Mouse (Mus musculus) neural tube, embryonic 14.5 days (tissue): ENCODE results near the gene Dld. TPM values are rescaled to one million over a fixed set of nuclear protein-coding genes. Genes with fewer than 3 reads are reported as not detected.

Experiments used
- ATAC-seq: fragments of 200-750 bp; cut with Nextera tagmentation; 2 replicates; pipeline ENCODE4 v1.8.0; 2017; ENCODE audit warnings: low read depth, mild to moderate bottlenecking, moderate TSS enrichment, moderate library complexity
- H3K27ac ChIP-seq: fragments of 300-500 bp; sonication (generic); 2 replicates; pipeline ENCODE4 v1.5.1; 2014; ENCODE audit warnings: low read depth, mild to moderate bottlenecking, control low read depth, low read length, moderate library complexity, mixed read lengths
- H3K27me3 ChIP-seq: fragments of 300-500 bp; sonication (generic); 2 replicates; pipeline ENCODE4 v1.6.1; 2014; ENCODE audit warnings: low read length; ENCODE audit not compliant: control insufficient read depth, insufficient read depth
- H3K36me3 ChIP-seq: fragments of 300-500 bp; sonication (generic); 2 replicates; pipeline ENCODE4 v1.6.1; 2014; ENCODE audit warnings: low read length, mixed read lengths; ENCODE audit not compliant: control insufficient read depth, insufficient read depth
- H3K4me1 ChIP-seq: fragments of 300-500 bp; sonication (generic); 2 replicates; pipeline ENCODE4 v1.6.1; 2014; ENCODE audit warnings: low read length; ENCODE audit not compliant: control insufficient read depth, insufficient read depth
- H3K4me2 ChIP-seq: fragments of 300-500 bp; sonication (generic); 2 replicates; pipeline ENCODE4 v1.6.1; 2014; ENCODE audit warnings: mild to moderate bottlenecking, low read depth, low read length, control low read depth
- H3K4me3 ChIP-seq: fragments of 300-500 bp; sonication (generic); 2 replicates; pipeline ENCODE4 v1.5.1; 2014; ENCODE audit warnings: low read depth, low read length, control low read depth, mixed read lengths
- H3K9ac ChIP-seq: fragments of 300-500 bp; sonication (generic); replicated peaks from 2 replicates; pipeline ENCODE4 v1.6.1; 2014; ENCODE audit warnings: low read depth, mild to moderate bottlenecking, control low read depth, low read length, mixed read lengths
- H3K9me3 ChIP-seq: fragments of 300-500 bp; sonication (generic); 2 replicates; pipeline ENCODE4 v1.6.1; 2016; ENCODE audit warnings: low read length; ENCODE audit not compliant: control insufficient read depth
- WGBS: fragments of 180-500 bp; shearing (Covaris S2); extraction: QIAGEN DNeasy Blood & Tissue Kit; methylation state at CpG from one replicate; pipeline ENCODE4 v1.1.7; 2014; 5-methylcytosine and 5-hydroxymethylcytosine counted together
- polyA plus RNA-seq: library from polyadenylated mRNA; unstranded; fragments of >200 nt; fragmentation: Nextera tagmentation; extraction: Ambion mirVana; gene quantifications from 2 replicates; pipeline ENCODE4 v1.2.1, GENCODE M21; 2014

Gene Dld
- 132 and 141 TPM in 2 replicates for polyA plus RNA-seq

GRCm38 (mm10) chr12:31350944-31351928 is at the start of gene Dld:
Gene Dld, minus strand, starts transcription at chr12:31351453.
- peak within 1 kb of the TSS; percentile 84 for H3K4me2 ChIP-seq
- 5% methylated on average over 66 of the region's 66 CpGs for WGBS

DNA sequence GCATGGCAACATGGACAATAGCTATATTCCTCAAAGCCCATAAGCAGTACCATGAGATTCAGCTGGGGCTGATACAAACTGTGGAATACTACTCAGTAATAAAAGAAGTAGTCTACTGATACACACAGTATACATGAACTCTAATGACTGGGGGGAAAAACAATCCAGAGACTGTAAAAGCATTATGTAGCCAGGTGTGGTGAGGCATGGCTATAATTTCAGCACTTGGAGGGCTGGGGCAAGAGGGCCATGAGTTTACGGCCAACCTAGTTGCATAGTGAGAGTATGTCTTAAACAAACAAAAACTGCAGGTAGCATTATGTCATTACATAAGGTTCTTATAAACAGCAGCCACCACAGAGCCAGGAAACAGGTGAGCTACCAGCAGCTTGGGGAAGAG is 49.6 kb upstream of the Dld start:
- Histone ChIP-seq H3K27me3 (no peaks in the 10 kb centered on the region), H3K4me1 (no peaks in the 10 kb centered on the region), H3K27ac (no peak overlapping the region), H3K4me2 (no peak overlapping the region), H3K36me3 (no peaks in the 10 kb centered on the region), H3K9me3 (no peaks in the 10 kb centered on the region), H3K4me3 (no peak overlapping the region), H3K9ac (no peak overlapping the region)
- WGBS, result 92% methylated on average over 1 of the region's 1 CpGs
- ATAC-seq, result no peak

More at GRCm38 (mm10) chr12:31350944-31351928, at the start of gene Dld:
- Histone ChIP-seq H3K4me1 (peaks cover 5% of the 10 kb centered on the region), H3K27ac (peak within 1 kb of the TSS; percentile 78), H3K36me3 (0 out of 2 replicates have a peak, but pooled peaks cover 3% of the 10 kb centered on the region), H3K9me3 (no peaks in the 10 kb centered on the region), H3K4me3 (peak within 1 kb of the TSS; percentile 98), H3K27me3 (no peaks in the 10 kb centered on the region), H3K9ac (peak within 1 kb of the TSS; percentile 94)
- peak; percentile 100 for ATAC-seq

DNA sequence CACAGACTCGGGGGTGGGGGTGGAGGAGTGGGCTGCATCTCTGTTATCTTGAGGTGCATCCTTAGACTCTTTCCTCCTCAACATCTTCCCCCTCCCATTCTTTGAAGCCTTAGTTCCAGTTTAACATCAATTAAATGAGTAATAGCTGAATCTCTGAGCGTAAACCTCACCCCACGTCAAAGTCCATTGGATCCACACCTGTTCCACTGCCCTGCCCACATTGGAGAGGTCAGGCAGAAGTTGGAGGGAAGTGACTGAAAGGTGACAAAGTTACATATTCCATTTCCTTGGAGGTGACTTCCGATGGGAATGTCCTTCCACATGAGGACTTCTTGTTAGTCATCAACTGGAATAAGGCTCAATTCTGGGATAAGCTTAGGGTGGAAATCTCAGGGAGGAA is 46.5 kb upstream of the Dld start:
- H3K36me3 ChIP-seq, result no peaks in the 10 kb centered on the region
- WGBS, result 90% methylated on average over 4 of the region's 4 CpGs
- no peaks in the 10 kb centered on the region for H3K27me3 ChIP-seq
- H3K4me2 ChIP-seq, result no peak overlapping the region
- no peaks in the 10 kb centered on the region for H3K9me3 ChIP-seq
- H3K4me3 ChIP-seq, result no peak overlapping the region
- H3K4me1 ChIP-seq, result no peaks in the 10 kb centered on the region
- H3K27ac ChIP-seq, result no peak overlapping the region
- H3K9ac ChIP-seq, result no peak overlapping the region
- ATAC-seq, result no peak

DNA sequence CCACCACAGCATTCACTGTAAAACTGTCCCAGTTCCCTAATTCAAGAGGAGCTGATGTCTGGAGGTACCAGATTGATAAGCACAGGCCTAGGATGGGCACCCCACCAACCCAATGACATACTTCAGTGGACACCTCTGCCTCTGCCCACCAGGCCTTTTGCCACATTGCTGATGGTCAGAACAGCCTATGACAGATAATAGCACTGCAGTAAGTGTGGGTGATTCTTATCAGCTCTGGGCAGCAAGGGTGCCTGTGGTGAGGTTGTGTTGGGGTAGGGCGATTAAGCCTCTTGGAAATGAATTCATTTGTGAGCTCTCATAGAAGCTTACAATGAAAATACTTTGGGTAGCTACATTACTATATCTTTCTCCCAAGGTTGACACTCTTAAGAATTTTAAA is 44.6 kb upstream of the Dld start:
- H3K36me3 ChIP-seq, result no peaks in the 10 kb centered on the region
- H3K4me3 ChIP-seq, result no peak overlapping the region
- no peaks in the 10 kb centered on the region for H3K9me3 ChIP-seq
- H3K9ac ChIP-seq, result no peak overlapping the region
- ATAC-seq, result no peak
- H3K4me1 ChIP-seq, result no peaks in the 10 kb centered on the region
- H3K27me3 ChIP-seq, result no peaks in the 10 kb centered on the region
- H3K4me2 ChIP-seq, result no peak overlapping the region
- 95% methylated on average over 1 of the region's 1 CpGs for WGBS
- no peak overlapping the region for H3K27ac ChIP-seq

- H3K9ac ChIP-seq, result no peak overlapping the region
- no peak for ATAC-seq
- H3K36me3 ChIP-seq, result no peaks in the 10 kb centered on the region
- no peaks in the 10 kb centered on the region for H3K4me1 ChIP-seq
- no peak overlapping the region for H3K4me2 ChIP-seq
- no peak overlapping the region for H3K4me3 ChIP-seq
- WGBS, result 95% methylated on average over 12 of the region's 12 CpGs
- H3K27ac ChIP-seq, result no peak overlapping the region
- no peaks in the 10 kb centered on the region for H3K9me3 ChIP-seq
- H3K27me3 ChIP-seq, result no peaks in the 10 kb centered on the region
These were observed 40.4 kb upstream of the Dld start for GRCm38 (mm10) chr12:31391696-31392095.

- H3K27me3 ChIP-seq, result no peaks in the 10 kb centered on the region
- H3K9me3 ChIP-seq, result no peaks in the 10 kb centered on the region
- no peak within 1 kb of the TSS for H3K4me2 ChIP-seq
- no peaks in the 10 kb centered on the region for H3K36me3 ChIP-seq
- no peak within 1 kb of the TSS for H3K4me3 ChIP-seq
- H3K9ac ChIP-seq, result no peak within 1 kb of the TSS
- no peaks in the 10 kb centered on the region for H3K4me1 ChIP-seq
- WGBS, result 90% methylated on average over 3 of the region's 3 CpGs
- ATAC-seq, result no peak
- no peak within 1 kb of the TSS for H3K27ac ChIP-seq
These were observed 39.3 kb upstream of the Dld start, which contains the start of gene Slc26a3 for GRCm38 (mm10) chr12:31390571-31390970. Gene Slc26a3, plus strand, starts transcription at chr12:31390871.

- Histone ChIP-seq H3K27ac (no peak overlapping the region), H3K4me1 (no peaks in the 10 kb centered on the region), H3K27me3 (no peaks in the 10 kb centered on the region), H3K4me3 (no peak overlapping the region), H3K9me3 (no peaks in the 10 kb centered on the region), H3K4me2 (no peak overlapping the region), H3K9ac (no peak overlapping the region), H3K36me3 (no peaks in the 10 kb centered on the region)
- 73% methylated on average over 3 of the region's 3 CpGs for WGBS
- no peak for ATAC-seq
These were observed 36.0 kb upstream of the Dld start for GRCm38 (mm10) chr12:31387303-31387702.

- WGBS, result 83% methylated on average over 2 of the region's 2 CpGs
These were observed 31.2 kb upstream of the Dld start for GRCm38 (mm10) chr12:31382451-31382850.

GRCm38 (mm10) chr12:31380878-31381277 is 29.6 kb upstream of the Dld start:
- WGBS, result 16% methylated on average over 2 of the region's 2 CpGs
- Histone ChIP-seq H3K4me2 (no peak overlapping the region), H3K4me1 (0 out of 2 replicates have a peak, but pooled peaks cover 2% of the 10 kb centered on the region), H3K4me3 (no peak overlapping the region), H3K36me3 (no peaks in the 10 kb centered on the region), H3K27me3 (no peaks in the 10 kb centered on the region), H3K9ac (no peak overlapping the region), H3K9me3 (no peaks in the 10 kb centered on the region), H3K27ac (no peak overlapping the region)
- ATAC-seq, result no peak

More at GRCm38 (mm10) chr12:31382451-31382850, 31.2 kb upstream of the Dld start:
- Histone ChIP-seq H3K4me3 (no peak overlapping the region), H3K27ac (no peak overlapping the region), H3K9me3 (no peaks in the 10 kb centered on the region), H3K9ac (no peak overlapping the region), H3K4me2 (no peak overlapping the region), H3K36me3 (no peaks in the 10 kb centered on the region), H3K4me1 (no peaks in the 10 kb centered on the region), H3K27me3 (no peaks in the 10 kb centered on the region)
- no peak for ATAC-seq
